Mouse (Mus musculus): Measurements from ENCODE around the gene Crygs. TPM values are rescaled to one million over a fixed set of nuclear protein-coding genes. Genes with fewer than 3 reads are reported as not detected.

Gene Crygs
- total and polyA plus RNA-seq, 3 experiments, result not detected

GRCm38 (mm10) chr16:22795497-22795896 is 15.9 kb downstream of the Crygs start:
- Histone ChIP-seq H3K4me1 (ENCODE audit: control insufficient read depth in 1 of 2, insufficient read depth in 2 of 2, low read length in 2 of 2) (peaks cover 0 to 4% of the 10 kb centered on the region in 2 experiments; a peak in 2 of 4 replicates), H3K79me2 (ENCODE audit: control insufficient read depth, insufficient read depth, low read length, poor library complexity) (no peaks in the 10 kb centered on the region), H3K9me3 (replicated peaks; ENCODE audit: insufficient read depth, low read length) (no peaks in the 10 kb centered on the region), H3K27me3 (ENCODE audit: control insufficient read depth in 1 of 2, insufficient read depth in 2 of 2, low read length in 2 of 2) (no peaks in the 10 kb centered on the region), H3K27ac (ENCODE audit: control insufficient read depth, low read depth, low read length) (no peak overlapping the region), H3K9ac (ENCODE audit: control insufficient read depth, low read depth, low read length, poor library complexity, severe bottlenecking) (no peak overlapping the region), H3K4me3 (ENCODE audit: control insufficient read depth in 1 of 2, insufficient read depth in 1 of 2, low read depth in 2 of 2, low read length in 2 of 2) (no peak overlapping the region), H3K36me3 (ENCODE audit: control insufficient read depth in 1 of 2, insufficient read depth in 2 of 2, low read length in 2 of 2) (no peaks in the 10 kb centered on the region)
- TF ChIP-seq NELFE (IDR thresholded peaks at IDR 0.05; ENCODE audit: low read depth, low read length), result no peak
- no peak for TF ChIP-seq MAFK (IDR thresholded peaks at IDR 0.05; ENCODE audit: borderline replicate concordance, low read depth, low read length)
- TF ChIP-seq POLR2AphosphoS5 (IDR thresholded peaks at IDR 0.05; ENCODE audit: borderline replicate concordance, low read depth, low read length), result no peak
- TF ChIP-seq CTCF (IDR thresholded peaks at IDR 0.05 in 2 of 3, conservative IDR thresholded peaks at IDR 0.05 in 1 of 3; ENCODE audit: control insufficient read depth in 1 of 3, insufficient read depth in 1 of 3, low read depth in 2 of 3, low read length in 3 of 3, poor library complexity in 1 of 3, severe bottlenecking in 1 of 3), result peak in 1 of 3 experiments; percentile 5; a peak in 1 of 6 replicates
- no peak for DNase-seq (ENCODE audit: low read depth, low spot score)

- TF ChIP-seq ZC3H11A (IDR thresholded peaks at IDR 0.05; ENCODE audit: low read depth, low read length) (no peak), USF1 (IDR thresholded peaks at IDR 0.05; ENCODE audit: low read depth, low read length) (no peak), ELF1 (IDR thresholded peaks at IDR 0.05; ENCODE audit: low read depth, low read length) (no peak), GATA1 (IDR thresholded peaks at IDR 0.05; ENCODE audit: low read depth, low read length) (no peak), EP300 (IDR thresholded peaks at IDR 0.05; ENCODE audit: low read depth in 1 of 2, low read length in 2 of 2) (no peak), CHD1 (IDR thresholded peaks at IDR 0.05; ENCODE audit: low read depth, low read length) (no peak), JUND (IDR thresholded peaks at IDR 0.05; ENCODE audit: low read depth, low read length) (no peak), ZMIZ1 (IDR thresholded peaks at IDR 0.05; ENCODE audit: low read depth, low read length) (no peak), E2F4 (IDR thresholded peaks at IDR 0.05; ENCODE audit: borderline replicate concordance, low read depth, low read length) (no peak), MYC (IDR thresholded peaks at IDR 0.05; ENCODE audit: low read depth, low read length) (no peak), BHLHE40 (IDR thresholded peaks at IDR 0.05; ENCODE audit: borderline replicate concordance, low read depth, low read length) (no peak), MAX (IDR thresholded peaks at IDR 0.05; ENCODE audit: low read length) (no peak), RCOR1 (IDR thresholded peaks at IDR 0.05; ENCODE audit: low read depth, low read length) (no peak), MYB (IDR thresholded peaks at IDR 0.05; ENCODE audit: low read depth, low read length) (no peak)
- H3K36me3 ChIP-seq (ENCODE audit: control insufficient read depth in 1 of 2, insufficient read depth in 2 of 2, low read length in 2 of 2), result no peaks in the 10 kb centered on the region
- H3K27ac ChIP-seq (ENCODE audit: control insufficient read depth, low read depth, low read length), result no peak overlapping the region
- no peaks in the 10 kb centered on the region; a peak in 1 of 4 replicates for H3K4me1 ChIP-seq (ENCODE audit: control insufficient read depth in 1 of 2, insufficient read depth in 2 of 2, low read length in 2 of 2)
- DNase-seq (ENCODE audit: low read depth, low spot score), result no peak
- H3K9me3 ChIP-seq (replicated peaks; ENCODE audit: insufficient read depth, low read length), result no peaks in the 10 kb centered on the region
- H3K9ac ChIP-seq (ENCODE audit: control insufficient read depth, low read depth, low read length, poor library complexity, severe bottlenecking), result no peak overlapping the region
- H3K27me3 ChIP-seq (ENCODE audit: control insufficient read depth in 1 of 2, insufficient read depth in 2 of 2, low read length in 2 of 2), result no peaks in the 10 kb centered on the region
- no peak overlapping the region for H3K4me3 ChIP-seq (ENCODE audit: control insufficient read depth in 1 of 2, insufficient read depth in 1 of 2, low read depth in 2 of 2, low read length in 2 of 2)
- no peaks in the 10 kb centered on the region for H3K79me2 ChIP-seq (ENCODE audit: control insufficient read depth, insufficient read depth, low read length, poor library complexity)
Measured at GRCm38 (mm10) chr16:22791235-22791634, 20.1 kb downstream of the Crygs start.
